Mouse (Mus musculus) heart, adult 10 weeks (tissue): Measurements from ENCODE around the gene BC030500. TPM values are rescaled to one million over a fixed set of nuclear protein-coding genes. Genes with fewer than 3 reads are reported as not detected.

Experiments
- polyA plus RNA-seq: library from polyadenylated mRNA; stranded (reverse); fragments of 350-450 nt; fragmentation: Illumina TruSeq; extraction: RNeasy Lipid Tissue Mini Kit (QIAGEN cat#74804); gene quantifications from one replicate; pipeline ENCODE4 v1.2.3, GENCODE M21; 2014; ENCODE audit warnings: low read depth, low replicate concordance

Gene BC030500
- polyA plus RNA-seq, result not detected

DNA sequence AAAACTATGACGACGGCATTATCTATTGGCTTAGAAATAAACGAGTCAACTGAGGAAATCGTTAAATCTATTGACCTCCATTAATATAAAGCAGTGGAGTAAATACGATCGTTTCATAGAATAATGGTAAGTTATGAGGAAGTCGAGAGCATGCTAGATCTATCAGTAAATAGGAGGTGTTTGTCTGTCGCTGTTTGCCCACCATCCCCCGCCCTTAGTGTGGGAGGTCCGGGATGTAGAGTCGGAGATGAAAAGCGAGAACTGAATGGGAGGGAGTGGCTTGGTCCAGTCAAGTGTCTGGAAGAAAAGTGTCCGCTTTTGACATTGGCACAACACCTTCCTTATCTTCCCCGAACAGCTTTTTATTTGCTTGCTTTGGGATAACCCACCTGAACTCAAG is at the start of gene BC030500:
Gene BC030500, plus strand, starts transcription at position 79 of the 400 bp plus-strand sequence.

DNA sequence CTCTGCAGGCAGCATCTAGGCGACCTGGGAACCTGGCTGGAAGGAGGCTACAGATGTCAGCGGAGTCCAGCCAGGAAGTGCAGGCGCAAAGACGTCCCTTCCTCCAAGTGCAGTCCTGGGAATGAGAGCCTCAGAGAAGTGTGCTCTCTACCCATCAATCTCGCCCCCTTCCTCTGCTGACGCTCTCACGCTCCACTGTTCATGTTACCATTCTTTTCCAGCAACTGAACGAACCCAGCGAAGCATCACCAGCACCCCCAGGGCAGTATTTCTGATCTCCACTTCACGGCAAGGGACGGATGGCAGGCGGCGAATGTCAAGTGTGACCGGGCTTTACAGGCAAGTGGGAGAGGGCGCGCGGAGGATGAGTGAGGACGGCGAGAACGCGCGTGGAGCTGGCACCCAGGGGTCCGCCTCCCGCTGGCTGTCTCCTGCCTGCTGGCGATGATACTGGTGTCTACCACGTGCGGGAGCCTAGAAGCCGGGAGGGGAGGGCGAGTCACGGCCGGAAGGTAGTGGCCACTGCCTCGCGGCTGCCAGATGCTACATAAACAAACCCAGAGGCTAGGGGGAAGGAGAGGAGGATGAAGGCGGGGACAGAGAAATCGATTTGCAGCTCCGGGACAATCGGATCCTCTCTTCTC is 763 bp downstream of the BC030500 start, which contains the start of gene Galntl6:
Gene Galntl6, minus strand, starts transcription at position 445 of the 644 bp plus-strand sequence.

Other genes starting within 250 kb of the BC030500 start
- gene Galntl6, start 885 bp downstream of the BC030500 start, polyA plus RNA-seq, result not detected